Mouse (Mus musculus) MEL (cell line): ENCODE measurements around the gene Rpia. TPM values are rescaled to one million over a fixed set of nuclear protein-coding genes. Genes with fewer than 3 reads are reported as not detected.

Experiments
- DNase-seq: peaks from one replicate; pipeline ENCODE4 v3.0.0; 2011; ENCODE audit warnings: low read depth, low spot score
- H3K27ac ChIP-seq: 2 replicates; pipeline ENCODE4 v1.5.1; 2012; ENCODE audit warnings: low read depth, mild to moderate bottlenecking, control low read depth, low read length, moderate library complexity; ENCODE audit not compliant: control insufficient read depth
- H3K27me3 ChIP-seq, 2 experiments: fragments of 150-350 bp in 1 of 2; sonication (generic) in 1 of 2; 2 replicates each; pipeline ENCODE4 v1.6.1; 2012; ENCODE audit warnings: low read length in 2 of 2, mild to moderate bottlenecking in 2 of 2, improper control_type of control experiment in 1 of 2, moderate library complexity in 1 of 2; ENCODE audit not compliant: insufficient read depth in 2 of 2, control insufficient read depth in 1 of 2
- H3K36me3 ChIP-seq, 2 experiments: 2 replicates each; pipeline ENCODE4 v1.6.1; 2012 to 2014; ENCODE audit warnings: low read length in 2 of 2, improper control_type of control experiment in 1 of 2, inconsistent platforms in 1 of 2, mild to moderate bottlenecking in 1 of 2; ENCODE audit not compliant: insufficient read depth in 2 of 2, control insufficient read depth in 1 of 2
- H3K4me1 ChIP-seq, 2 experiments: fragments of 150-350 bp in 1 of 2; sonication (generic) in 1 of 2; 2 replicates each; pipeline ENCODE4 v1.6.1; 2012; ENCODE audit warnings: low read length in 2 of 2, improper control_type of control experiment in 1 of 2, mild to moderate bottlenecking in 1 of 2; ENCODE audit not compliant: insufficient read depth in 2 of 2, control insufficient read depth in 1 of 2
- H3K4me3 ChIP-seq, 2 experiments: fragments of 150-350 bp in 1 of 2; sonication (generic) in 1 of 2; 2 replicates each; pipeline ENCODE4 v1.5.1; 2012; ENCODE audit warnings: low read depth in 2 of 2, low read length in 2 of 2, mild to moderate bottlenecking in 2 of 2, moderate library complexity in 2 of 2, control low read depth in 1 of 2, improper control_type of control experiment in 1 of 2; ENCODE audit not compliant: control insufficient read depth in 1 of 2, insufficient read depth in 1 of 2
- H3K79me2 ChIP-seq: 2 replicates; pipeline ENCODE4 v1.6.1; 2012; ENCODE audit warnings: mild to moderate bottlenecking, low read length, moderate library complexity; ENCODE audit not compliant: control insufficient read depth, poor library complexity, insufficient read depth
- H3K9ac ChIP-seq: 2 replicates; pipeline ENCODE4 v1.6.1; 2012; ENCODE audit warnings: low read depth, mild to moderate bottlenecking, control low read depth, low read length, moderate library complexity; ENCODE audit not compliant: control insufficient read depth, poor library complexity, severe bottlenecking
- H3K9me3 ChIP-seq: fragments of 150-350 bp; sonication (generic); replicated peaks from 2 replicates; pipeline ENCODE4 v1.6.1; 2012; ENCODE audit warnings: mild to moderate bottlenecking, low read length, improper control_type of control experiment, moderate library complexity; ENCODE audit not compliant: insufficient read depth
- BHLHE40 ChIP-seq: IDR thresholded peaks from 2 replicates; pipeline ENCODE4 v1.6.1; 2012; ENCODE audit warnings: low read depth, mild to moderate bottlenecking, inconsistent platforms, low read length, improper control_type of control experiment, borderline replicate concordance
- CHD1 ChIP-seq: IDR thresholded peaks from 2 replicates; pipeline ENCODE4 v1.6.1; 2012; ENCODE audit warnings: low read depth, mild to moderate bottlenecking, inconsistent platforms, low read length, improper control_type of control experiment
- CHD2 ChIP-seq: IDR thresholded peaks from 2 replicates; pipeline ENCODE4 v1.6.1; 2011; ENCODE audit warnings: low read length, improper control_type of control experiment
- CTCF ChIP-seq, 3 experiments: IDR thresholded peaks in 2 of 3; conservative IDR thresholded peaks in 1 of 3; 2 replicates each; pipeline ENCODE4 v1.5.1; 2011 to 2012; ENCODE audit warnings: low read length in 3 of 3, low read depth in 2 of 3, mild to moderate bottlenecking in 2 of 3, improper control_type of control experiment in 1 of 3, inconsistent platforms in 1 of 3, mixed read lengths in 1 of 3, moderate library complexity in 1 of 3; ENCODE audit not compliant: control insufficient read depth in 1 of 3, insufficient read depth in 1 of 3, poor library complexity in 1 of 3, severe bottlenecking in 1 of 3
- E2F4 ChIP-seq: IDR thresholded peaks from 2 replicates; pipeline ENCODE4 v1.6.1; 2011; ENCODE audit warnings: low read depth, low read length, improper control_type of control experiment, borderline replicate concordance
- ELF1 ChIP-seq: IDR thresholded peaks from 2 replicates; pipeline ENCODE4 v1.6.1; 2014; ENCODE audit warnings: low read depth, mild to moderate bottlenecking, inconsistent platforms, low read length, improper control_type of control experiment, moderate library complexity
- EP300 ChIP-seq, 2 experiments: IDR thresholded peaks; 2 replicates each; pipeline ENCODE4 v1.6.1; 2011; ENCODE audit warnings: improper control_type of control experiment in 2 of 2, low read length in 2 of 2, low read depth in 1 of 2, mild to moderate bottlenecking in 1 of 2
- ETS1 ChIP-seq: IDR thresholded peaks from 2 replicates; pipeline ENCODE4 v1.6.1; 2012; ENCODE audit warnings: low read depth, mild to moderate bottlenecking, inconsistent platforms, low read length, improper control_type of control experiment, moderate library complexity
- GABPA ChIP-seq: IDR thresholded peaks from 2 replicates; pipeline ENCODE4 v1.6.1; 2012; ENCODE audit warnings: low read depth, mild to moderate bottlenecking, inconsistent platforms, low read length, improper control_type of control experiment, moderate library complexity
- GATA1 ChIP-seq: IDR thresholded peaks from 2 replicates; pipeline ENCODE4 v1.6.1; 2011; ENCODE audit warnings: low read depth, low read length, improper control_type of control experiment
- HCFC1 ChIP-seq: IDR thresholded peaks from 2 replicates; pipeline ENCODE4 v1.6.1; 2012; ENCODE audit warnings: low read depth, mild to moderate bottlenecking, inconsistent platforms, low read length, improper control_type of control experiment, moderate library complexity
- JUND ChIP-seq: IDR thresholded peaks from 2 replicates; pipeline ENCODE4 v1.6.1; 2011; ENCODE audit warnings: low read depth, mild to moderate bottlenecking, improper control_type of control experiment, low read length
- KAT2A ChIP-seq: conservative IDR thresholded peaks from 2 replicates; pipeline ENCODE4 v1.6.1; 2012; ENCODE audit warnings: low read depth, low read length, improper control_type of control experiment, inconsistent platforms
- MAFK ChIP-seq: IDR thresholded peaks from 2 replicates; pipeline ENCODE4 v1.6.1; 2011; ENCODE audit warnings: low read depth, mild to moderate bottlenecking, low read length, improper control_type of control experiment, borderline replicate concordance
- MAX ChIP-seq: IDR thresholded peaks from 2 replicates; pipeline ENCODE4 v1.6.1; 2011; ENCODE audit warnings: low read length, improper control_type of control experiment
- MAZ ChIP-seq: IDR thresholded peaks from 2 replicates; pipeline ENCODE4 v1.6.1; 2012; ENCODE audit warnings: low read depth, mild to moderate bottlenecking, inconsistent platforms, low read length, improper control_type of control experiment
- MEF2A ChIP-seq: IDR thresholded peaks from 2 replicates; pipeline ENCODE4 v1.6.1; 2014; ENCODE audit warnings: low read depth, mild to moderate bottlenecking, inconsistent platforms, low read length, improper control_type of control experiment; ENCODE audit not compliant: poor library complexity, insufficient replicate concordance, severe bottlenecking; ENCODE audit errors: extremely low read depth
- MXI1 ChIP-seq: IDR thresholded peaks from 2 replicates; pipeline ENCODE4 v1.6.1; 2011; ENCODE audit warnings: mild to moderate bottlenecking, low read depth, low read length, improper control_type of control experiment
- MYB ChIP-seq: IDR thresholded peaks from 2 replicates; pipeline ENCODE4 v1.6.1; 2011; ENCODE audit warnings: mild to moderate bottlenecking, low read depth, low read length, improper control_type of control experiment
- MYC ChIP-seq: IDR thresholded peaks from 2 replicates; pipeline ENCODE4 v1.6.1; 2011; ENCODE audit warnings: low read depth, mild to moderate bottlenecking, low read length, improper control_type of control experiment, moderate library complexity
- NELFE ChIP-seq: IDR thresholded peaks from 2 replicates; pipeline ENCODE4 v1.6.1; 2011; ENCODE audit warnings: low read depth, low read length, improper control_type of control experiment
- NRF1 ChIP-seq: IDR thresholded peaks from 2 replicates; pipeline ENCODE4 v1.6.1; 2014; ENCODE audit warnings: low read depth, mild to moderate bottlenecking, inconsistent platforms, low read length, improper control_type of control experiment, moderate library complexity; ENCODE audit not compliant: poor library complexity, insufficient read depth, severe bottlenecking
- POLR2A ChIP-seq, 2 experiments: IDR thresholded peaks; 2 replicates each; pipeline ENCODE4 v1.6.1; 2011 to 2012; ENCODE audit warnings: low read length in 2 of 2, mild to moderate bottlenecking in 2 of 2, control low read depth in 1 of 2, improper control_type of control experiment in 1 of 2, low read depth in 1 of 2, moderate library complexity in 1 of 2; ENCODE audit not compliant: control insufficient read depth in 1 of 2, insufficient read depth in 1 of 2, poor library complexity in 1 of 2
- POLR2AphosphoS2 ChIP-seq: IDR thresholded peaks from 2 replicates; pipeline ENCODE4 v1.6.1; 2011; ENCODE audit warnings: low read length, improper control_type of control experiment
- POLR2AphosphoS5 ChIP-seq: IDR thresholded peaks from 2 replicates; pipeline ENCODE4 v1.6.1; 2012; ENCODE audit warnings: low read depth, borderline replicate concordance, mild to moderate bottlenecking, inconsistent platforms, low read length, moderate library complexity, mixed read lengths
- RAD21 ChIP-seq: IDR thresholded peaks from 2 replicates; pipeline ENCODE4 v1.6.1; 2011; ENCODE audit warnings: mild to moderate bottlenecking, low read depth, low read length, improper control_type of control experiment
- RCOR1 ChIP-seq: IDR thresholded peaks from 2 replicates; pipeline ENCODE4 v1.6.1; 2012; ENCODE audit warnings: low read depth, mild to moderate bottlenecking, inconsistent platforms, low read length, improper control_type of control experiment
- SIN3A ChIP-seq: IDR thresholded peaks from 2 replicates; pipeline ENCODE4 v1.6.1; 2012; ENCODE audit warnings: low read length, improper control_type of control experiment, inconsistent platforms
- TAL1 ChIP-seq: IDR thresholded peaks from 2 replicates; pipeline ENCODE4 v1.6.1; 2012; ENCODE audit warnings: mild to moderate bottlenecking, inconsistent platforms, low read length, moderate library complexity, mixed read lengths
- TBP ChIP-seq: IDR thresholded peaks from 2 replicates; pipeline ENCODE4 v1.8.0; 2011; ENCODE audit warnings: low read depth, low read length, improper control_type of control experiment
- TCF12 ChIP-seq: IDR thresholded peaks from 2 replicates; pipeline ENCODE4 v1.6.1; 2014; ENCODE audit warnings: low read depth, mild to moderate bottlenecking, inconsistent platforms, low read length, improper control_type of control experiment, moderate library complexity
- USF1 ChIP-seq: IDR thresholded peaks from 2 replicates; pipeline ENCODE4 v1.6.1; 2014; ENCODE audit warnings: low read depth, mild to moderate bottlenecking, inconsistent platforms, low read length, improper control_type of control experiment, moderate library complexity
- USF2 ChIP-seq, 2 experiments: IDR thresholded peaks; 2 replicates each; pipeline ENCODE4 v1.6.1; 2011 to 2012; ENCODE audit warnings: improper control_type of control experiment in 2 of 2, low read length in 2 of 2, borderline replicate concordance in 1 of 2, inconsistent platforms in 1 of 2, low read depth in 1 of 2, mild to moderate bottlenecking in 1 of 2; ENCODE audit not compliant: insufficient read depth in 1 of 2
- ZC3H11A ChIP-seq: IDR thresholded peaks from 2 replicates; pipeline ENCODE4 v1.6.1; 2012; ENCODE audit warnings: low read depth, mild to moderate bottlenecking, inconsistent platforms, low read length, improper control_type of control experiment
- ZKSCAN1 ChIP-seq: IDR thresholded peaks from 2 replicates; pipeline ENCODE4 v1.6.1; 2012; ENCODE audit warnings: low read depth, mild to moderate bottlenecking, inconsistent platforms, low read length, improper control_type of control experiment, moderate library complexity
- ZMIZ1 ChIP-seq: IDR thresholded peaks from 2 replicates; pipeline ENCODE4 v1.6.1; 2012; ENCODE audit warnings: low read depth, mild to moderate bottlenecking, inconsistent platforms, low read length, improper control_type of control experiment, moderate library complexity
- ZNF384 ChIP-seq: IDR thresholded peaks from 2 replicates; pipeline ENCODE4 v1.6.1; 2012; ENCODE audit warnings: low read depth, mild to moderate bottlenecking, inconsistent platforms, low read length, improper control_type of control experiment
- polyA plus RNA-seq, 2 experiments: library from polyadenylated mRNA; stranded (reverse) in 1 of 2; unstranded in 1 of 2; fragments of >175 nt in 1 of 2; fragments of >200 nt in 1 of 2; gene quantifications; 2 replicates each; pipeline versions ENCODE4 v1.2.1 to v1.2.4; 2012; ENCODE audit warnings: low replicate concordance in 2 of 2, low read depth in 1 of 2; ENCODE audit not compliant: insufficient read length in 2 of 2, insufficient read depth in 1 of 2, missing spikeins in 1 of 2
- total RNA-seq: library from RNA; depleted of rRNA; stranded (reverse); fragments of 300-350 nt; gene quantifications from 2 replicates; pipeline ENCODE4 v1.2.3, GENCODE M21; 2012

Gene Rpia
- total and polyA plus RNA-seq, 3 experiments = 93.4 to 238 (median 180) TPM

GRCm38 (mm10) chr6:70792644-70793043 lies 612 bp upstream of the Rpia start:
- Histone ChIP-seq H3K9me3 (no peaks in the 10 kb centered on the region), H3K27ac (peak overlapping the region; percentile 93), H3K36me3 (peaks cover 4 to 41% of the 10 kb centered on the region in 2 experiments; a peak in 3 of 4 replicates), H3K27me3 (no peaks in the 10 kb centered on the region), H3K9ac (peak overlapping the region; percentile 96), H3K4me1 (peaks cover 24 to 45% of the 10 kb centered on the region in 2 experiments), H3K4me3 (peak overlapping the region; percentile 76 to 95), H3K79me2 (peaks cover 45% of the 10 kb centered on the region)
- peak; percentile 87 for DNase-seq
- 0 out of 2 replicates have a peak, but pooled peaks have one; percentile 5 for TF ChIP-seq ELF1
- peak; percentile 45 for TF ChIP-seq GATA1
- TF ChIP-seq CHD1 = peak; percentile 68; the same call in 1 of the 2 replicates
- no peak for TF ChIP-seq MAFK
- TF ChIP-seq POLR2AphosphoS5 = no peak; the same call in 1 of the 2 replicates
- TF ChIP-seq ZMIZ1 = no peak
- TF ChIP-seq MEF2A = no peak
- TF ChIP-seq MYB = no peak
- TF ChIP-seq ZKSCAN1 = no peak
- TF ChIP-seq JUND = no peak
- no peak for TF ChIP-seq MAZ
- TF ChIP-seq MXI1 = peak; percentile 67; the same call in 1 of the 2 replicates
- peak; percentile 27 to 50; a peak in 1 of 4 replicates for TF ChIP-seq POLR2A (IDR thresholded peaks at IDR 0.05; ENCODE audit: control insufficient read depth in 1 of 2, insufficient read depth in 1 of 2, low read depth in 1 of 2, low read length in 2 of 2, poor library complexity in 1 of 2)
- TF ChIP-seq RCOR1 = no peak
- no peak for TF ChIP-seq ZC3H11A
- TF ChIP-seq HCFC1 = no peak; the same call in 1 of the 2 replicates
- peak; percentile 86 for TF ChIP-seq BHLHE40
- no peak for TF ChIP-seq TAL1
- peak in 1 of 2 experiments; percentile 64; a peak in 2 of 4 replicates for TF ChIP-seq EP300 (IDR thresholded peaks at IDR 0.05; ENCODE audit: low read depth in 1 of 2, low read length in 2 of 2)
- TF ChIP-seq POLR2AphosphoS2 = peak; percentile 83
- no peak for TF ChIP-seq E2F4
- peak; percentile 64; the same call in 1 of the 2 replicates for TF ChIP-seq TBP
- no peak for TF ChIP-seq USF2 (IDR thresholded peaks at IDR 0.05; ENCODE audit: borderline replicate concordance in 1 of 2, insufficient read depth in 1 of 2, low read depth in 1 of 2, low read length in 2 of 2)
- no peak for TF ChIP-seq ZNF384
- peak; percentile 78 for TF ChIP-seq USF1
- no peak; the same call in none of the 2 replicates for TF ChIP-seq NELFE
- 0 out of 2 replicates have a peak, but pooled peaks have one; percentile 48 for TF ChIP-seq MYC
- no peak for TF ChIP-seq RAD21
- TF ChIP-seq SIN3A = peak; percentile 43
- TF ChIP-seq KAT2A = no peak
- TF ChIP-seq TCF12 = no peak
- TF ChIP-seq NRF1 = no peak
- TF ChIP-seq CHD2 = no peak
- TF ChIP-seq MAX = peak; percentile 70
- TF ChIP-seq CTCF (IDR thresholded peaks at IDR 0.05 in 2 of 3, conservative IDR thresholded peaks at IDR 0.05 in 1 of 3; ENCODE audit: control insufficient read depth in 1 of 3, insufficient read depth in 1 of 3, low read depth in 2 of 3, low read length in 3 of 3, poor library complexity in 1 of 3, severe bottlenecking in 1 of 3) = no peak
- no peak for TF ChIP-seq GABPA
- no peak for TF ChIP-seq ETS1
